Mouse (Mus musculus) liver, embryonic 11.5 days (tissue): ENCODE measurements around the gene Atg4a-ps. TPM values are rescaled to one million over a fixed set of nuclear protein-coding genes. Genes with fewer than 3 reads are reported as not detected.

Experiments
- ATAC-seq: fragments of 200-750 bp; cut with Nextera tagmentation; replicated peaks from 2 replicates; pipeline ENCODE4 v1.8.0; 2017; ENCODE audit warnings: moderate number of reproducible peaks, mild to moderate bottlenecking, moderate TSS enrichment, moderate library complexity; ENCODE audit not compliant: low FRiP score
- DNase-seq: peaks from one replicate; pipeline ENCODE4 v3.0.0-alpha.2; 2017; ENCODE audit warnings: low spot score
- H3K27ac ChIP-seq: fragments of 300-500 bp; sonication (generic); 2 replicates; pipeline ENCODE4 v1.5.1; 2014; ENCODE audit warnings: mild to moderate bottlenecking, low read depth, low read length, control low read depth
- H3K27me3 ChIP-seq: fragments of 300-500 bp; sonication (generic); replicated peaks from 2 replicates; pipeline ENCODE4 v1.6.1; 2014; ENCODE audit warnings: low read length, mixed read lengths; ENCODE audit not compliant: control insufficient read depth, insufficient read depth
- H3K36me3 ChIP-seq: fragments of 300-500 bp; sonication (generic); 2 replicates; pipeline ENCODE4 v1.6.1; 2014; ENCODE audit warnings: mild to moderate bottlenecking, low read length, moderate library complexity, mixed read lengths; ENCODE audit not compliant: control insufficient read depth, insufficient read depth
- H3K4me1 ChIP-seq: fragments of 300-500 bp; sonication (generic); replicated peaks from 2 replicates; pipeline ENCODE4 v1.6.1; 2014; ENCODE audit warnings: low read length, mixed read lengths; ENCODE audit not compliant: control insufficient read depth, insufficient read depth
- H3K4me2 ChIP-seq: fragments of 300-500 bp; sonication (generic); 2 replicates; pipeline ENCODE4 v1.6.1; 2014; ENCODE audit warnings: mild to moderate bottlenecking, control low read depth, moderate library complexity
- H3K4me3 ChIP-seq: fragments of 300-500 bp; sonication (generic); 2 replicates; pipeline ENCODE4 v1.5.1; 2014; ENCODE audit warnings: low read depth, low read length, control low read depth
- H3K9ac ChIP-seq: fragments of 300-500 bp; sonication (generic); 2 replicates; pipeline ENCODE4 v1.6.1; 2014; ENCODE audit warnings: low read depth, low read length, control low read depth
- H3K9me3 ChIP-seq: fragments of 300-500 bp; sonication (generic); 2 replicates; pipeline ENCODE4 v1.6.1; 2016; ENCODE audit warnings: low read length, inconsistent platforms, mixed read lengths; ENCODE audit not compliant: control insufficient read depth
- WGBS: fragments of 180-500 bp; shearing (Covaris S2); extraction: QIAGEN DNeasy Blood & Tissue Kit; methylation state at CpG from one replicate; pipeline ENCODE4 v1.1.7; 2014; 5-methylcytosine and 5-hydroxymethylcytosine counted together
- polyA plus RNA-seq: library from polyadenylated mRNA; unstranded; fragments of >200 nt; fragmentation: Nextera tagmentation; extraction: Ambion mirVana; gene quantifications from 2 replicates; pipeline ENCODE4 v1.2.1, GENCODE M21; 2014

Atg4a-ps gene
- polyA plus RNA-seq, 1 experiment from 2014 or later: 0.08 TPM

GRCm38 (mm10) chr3:103623893-103624470 is 21.9 kb downstream of the Atg4a-ps start:
- DNase-seq (no peak), ATAC-seq (no peak)
- no peak overlapping the region for H3K9ac ChIP-seq
- WGBS: 86% methylated on average over 10 of the region's 10 CpGs
- H3K9me3 ChIP-seq: no peaks in the 10 kb centered on the region
- H3K4me3 ChIP-seq: no peak overlapping the region
- no peaks in the 10 kb centered on the region; the same call in 1 of the 2 replicates for H3K27me3 ChIP-seq
- no peak overlapping the region for H3K27ac ChIP-seq
- no peaks in the 10 kb centered on the region for H3K4me1 ChIP-seq
- H3K36me3 ChIP-seq: no peaks in the 10 kb centered on the region
- no peak overlapping the region for H3K4me2 ChIP-seq

- H3K27ac ChIP-seq: no peak overlapping the region
- no peak overlapping the region for H3K4me3 ChIP-seq
- H3K27me3 ChIP-seq: no peaks in the 10 kb centered on the region; the same call in 1 of the 2 replicates
- no peaks in the 10 kb centered on the region for H3K36me3 ChIP-seq
- ATAC-seq: no peak
- H3K9me3 ChIP-seq: no peaks in the 10 kb centered on the region
- no peak overlapping the region for H3K4me2 ChIP-seq
- DNase-seq: no peak
- no peaks in the 10 kb centered on the region for H3K4me1 ChIP-seq
- H3K9ac ChIP-seq: no peak overlapping the region
- 68% methylated on average over 11 of the region's 11 CpGs for WGBS
These were observed 25.8 kb downstream of the Atg4a-ps start for GRCm38 (mm10) chr3:103620101-103620500.

DNA sequence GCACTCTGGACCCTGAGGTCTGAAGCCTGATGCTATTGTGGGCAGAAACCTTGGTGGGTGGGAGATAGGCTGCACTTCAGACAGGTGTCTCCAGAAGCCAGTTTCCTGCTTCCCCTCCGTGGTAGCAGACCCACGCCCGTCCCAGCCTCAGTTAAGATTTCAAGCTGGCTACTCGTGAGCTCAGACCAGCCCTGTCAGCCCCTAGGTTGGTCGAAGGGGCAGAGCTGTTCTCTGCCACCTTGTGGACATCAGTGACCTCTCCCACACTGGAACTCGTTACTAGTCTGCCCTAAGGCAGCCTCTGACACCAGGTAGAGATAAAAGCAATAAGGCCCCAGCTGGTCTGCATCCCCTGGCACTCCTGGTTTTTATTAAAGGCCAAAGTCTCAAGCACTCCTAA is 28.9 kb downstream of the Atg4a-ps start:
- no peak overlapping the region for H3K4me2 ChIP-seq
- DNase-seq (no peak), ATAC-seq (no peak)
- no peak overlapping the region for H3K9ac ChIP-seq
- no peaks in the 10 kb centered on the region for H3K9me3 ChIP-seq
- H3K4me3 ChIP-seq: no peak overlapping the region
- no peaks in the 10 kb centered on the region; the same call in 1 of the 2 replicates for H3K27me3 ChIP-seq
- 32% methylated on average over 6 of the region's 6 CpGs for WGBS
- no peak overlapping the region for H3K27ac ChIP-seq
- no peaks in the 10 kb centered on the region for H3K36me3 ChIP-seq
- no peaks in the 10 kb centered on the region for H3K4me1 ChIP-seq

GRCm38 (mm10) chr3:103615621-103616020 is 30.2 kb downstream of the Atg4a-ps start:
- no peaks in the 10 kb centered on the region for H3K4me1 ChIP-seq
- H3K36me3 ChIP-seq: no peaks in the 10 kb centered on the region
- DNase-seq (no peak), ATAC-seq (no peak)
- no peak overlapping the region for H3K9ac ChIP-seq
- no peaks in the 10 kb centered on the region; the same call in 1 of the 2 replicates for H3K27me3 ChIP-seq
- no peak overlapping the region for H3K4me3 ChIP-seq
- no peak overlapping the region for H3K4me2 ChIP-seq
- no peak overlapping the region for H3K27ac ChIP-seq
- WGBS: 76% methylated on average over 4 of the region's 4 CpGs
- H3K9me3 ChIP-seq: no peaks in the 10 kb centered on the region

DNA sequence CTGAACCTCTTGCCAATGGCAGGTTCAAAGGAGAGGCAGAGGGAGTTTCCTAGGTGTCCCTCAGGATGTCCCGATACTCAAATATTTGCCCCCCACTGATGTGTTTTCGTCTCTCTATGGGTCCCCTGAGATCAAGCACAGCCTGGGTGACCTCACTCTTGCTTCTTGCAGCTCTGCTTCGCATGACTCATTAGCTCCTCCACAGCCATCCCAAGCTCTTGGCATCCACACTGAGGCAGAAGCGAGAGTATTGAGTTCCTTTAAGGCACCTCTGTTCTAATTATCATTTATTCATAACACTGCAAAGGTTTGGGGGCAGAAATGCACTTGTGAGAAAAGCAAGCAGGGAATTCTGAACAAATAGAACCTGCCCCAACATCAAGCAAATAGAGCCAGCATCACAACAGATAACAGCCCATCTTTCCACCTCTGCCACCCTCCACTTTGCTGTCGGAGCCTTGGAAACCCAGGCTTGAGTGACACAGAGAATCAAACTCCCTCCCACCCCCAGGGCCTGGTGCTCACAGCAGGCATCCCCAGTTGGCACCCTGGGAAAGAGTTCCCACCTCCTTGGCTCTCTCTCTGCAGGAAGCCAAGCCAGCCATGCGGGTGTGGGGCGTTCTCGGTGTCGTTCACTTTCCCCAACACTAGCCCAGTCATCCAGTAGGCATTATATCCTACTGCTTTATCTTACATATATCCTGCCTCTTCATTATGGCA is 33.1 kb downstream of the Atg4a-ps start:
- H3K36me3 ChIP-seq: no peaks in the 10 kb centered on the region

GRCm38 (mm10) chr3:103610231-103610630 is 35.6 kb downstream of the Atg4a-ps start:
- DNase-seq (no peak), ATAC-seq (no peak)
- Histone ChIP-seq H3K27me3 (no peaks in the 10 kb centered on the region), H3K4me2 (no peak overlapping the region), H3K4me1 (no peaks in the 10 kb centered on the region), H3K36me3 (no peaks in the 10 kb centered on the region), H3K4me3 (no peak overlapping the region), H3K27ac (no peak overlapping the region), H3K9ac (no peak overlapping the region), H3K9me3 (no peaks in the 10 kb centered on the region)
- WGBS: 92% methylated on average over 5 of the region's 5 CpGs

More for the DNA sequence above, 33.1 kb downstream of the Atg4a-ps start:
- Histone ChIP-seq H3K27ac (no peak overlapping the region), H3K27me3 (no peaks in the 10 kb centered on the region), H3K4me3 (no peak overlapping the region), H3K9ac (no peak overlapping the region), H3K4me2 (no peak overlapping the region), H3K4me1 (no peaks in the 10 kb centered on the region), H3K9me3 (no peaks in the 10 kb centered on the region)
- no peak for ATAC-seq
- 63% methylated on average over 9 of the region's 9 CpGs for WGBS
- no peak for DNase-seq

- Histone ChIP-seq H3K27me3 (no peaks in the 10 kb centered on the region), H3K9ac (no peak overlapping the region), H3K27ac (no peak overlapping the region), H3K4me2 (no peak overlapping the region), H3K4me1 (no peaks in the 10 kb centered on the region), H3K36me3 (no peaks in the 10 kb centered on the region), H3K9me3 (no peaks in the 10 kb centered on the region), H3K4me3 (no peak overlapping the region)
- WGBS: 79% methylated on average over 13 of the region's 13 CpGs
- ATAC-seq (no peak), DNase-seq (no peak)
These were observed 38.9 kb downstream of the Atg4a-ps start for GRCm38 (mm10) chr3:103606660-103607595.

GRCm38 (mm10) chr3:103606045-103606597 is 39.7 kb downstream of the Atg4a-ps start:
- Histone ChIP-seq H3K4me3 (no peak overlapping the region), H3K27ac (no peak overlapping the region), H3K9ac (no peak overlapping the region), H3K4me1 (no peaks in the 10 kb centered on the region), H3K36me3 (no peaks in the 10 kb centered on the region), H3K27me3 (no peaks in the 10 kb centered on the region), H3K9me3 (no peaks in the 10 kb centered on the region), H3K4me2 (no peak overlapping the region)
- 77% methylated on average over 6 of the region's 6 CpGs for WGBS
- DNase-seq (no peak), ATAC-seq (no peak)
